Mouse (Mus musculus): ENCODE measurements around the gene Sash1. TPM values are rescaled to one million over a fixed set of nuclear protein-coding genes. Genes with fewer than 3 reads are reported as not detected.

Sash1 gene
- polyA plus RNA-seq, 1 experiment, result 4.8 TPM

DNA sequence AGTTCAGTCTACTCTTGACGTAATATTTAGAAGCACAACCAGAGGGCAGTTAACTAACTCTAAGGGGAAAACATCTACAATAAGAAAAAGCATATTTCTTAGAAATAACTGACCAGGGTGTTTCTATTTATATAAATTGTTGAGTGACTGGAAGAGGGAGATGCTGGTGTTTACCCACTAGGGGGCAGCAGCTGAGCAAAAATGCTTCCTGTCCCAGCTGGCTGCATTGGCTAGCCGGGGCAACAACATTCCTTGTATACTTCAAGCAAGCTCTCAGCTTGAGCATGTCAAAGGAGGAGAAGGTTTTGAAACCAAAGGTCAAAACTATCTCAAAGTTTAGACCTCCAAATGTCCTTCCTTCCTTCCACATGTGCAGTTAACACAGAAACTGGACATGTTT is 143.0 kb downstream of the Sash1 start:
- Histone ChIP-seq H3K4me3 (ENCODE audit: control insufficient read depth, insufficient read depth, low read length) (no peak overlapping the region), H3K27me3 (ENCODE audit: control insufficient read depth, insufficient read depth, low read length) (no peaks in the 10 kb centered on the region), H3K36me3 (ENCODE audit: control insufficient read depth, insufficient read depth, low read length) (no peaks in the 10 kb centered on the region), H3K27ac (ENCODE audit: control insufficient read depth, insufficient read depth, low read length) (no peak overlapping the region), H3K4me1 (replicated peaks; ENCODE audit: control insufficient read depth, insufficient read depth, low read length) (no peaks in the 10 kb centered on the region)
- WGBS, result 46% methylated on average over 2 of the region's 2 CpGs
- peak; percentile 44 for DNase-seq
- TF ChIP-seq POLR2A (IDR thresholded peaks at IDR 0.05; ENCODE audit: control insufficient read depth, extremely low read depth, insufficient read depth, low read length, poor library complexity), result no peak
- peak; percentile 22; the same call in 1 of the 2 replicates for TF ChIP-seq CTCF (IDR thresholded peaks at IDR 0.05; ENCODE audit: borderline replicate concordance, control insufficient read depth, extremely low read depth, insufficient read depth, low read length, poor library complexity)

- WGBS, result 59% methylated on average over 9 of the region's 9 CpGs
- H3K36me3 ChIP-seq (ENCODE audit: control insufficient read depth, insufficient read depth, low read length), result no peaks in the 10 kb centered on the region
Observed at GRCm38 (mm10) chr10:8741505-8741904, 144.4 kb downstream of the Sash1 start.

DNA sequence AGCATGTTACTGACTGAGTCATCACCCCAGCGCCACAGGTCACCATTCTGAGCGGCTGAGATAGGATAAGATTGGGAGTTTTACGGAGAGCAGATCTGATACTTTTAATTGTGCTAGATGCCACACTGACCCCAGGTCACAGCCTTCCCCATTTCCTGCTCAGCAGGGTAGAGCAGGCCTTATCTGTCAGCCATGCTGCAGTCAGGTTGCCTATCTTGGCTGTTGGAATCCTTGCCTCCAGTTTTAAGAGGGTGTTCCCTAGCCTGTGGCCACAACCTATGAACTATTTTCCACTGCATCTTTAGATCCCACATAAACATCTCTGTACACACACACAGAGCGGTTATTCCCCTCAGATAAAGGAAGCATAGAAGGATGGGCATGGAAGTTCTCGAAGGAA is 145.1 kb downstream of the Sash1 start:
- no peaks in the 10 kb centered on the region for H3K36me3 ChIP-seq (ENCODE audit: control insufficient read depth, insufficient read depth, low read length)
- no peak overlapping the region for H3K4me3 ChIP-seq (ENCODE audit: control insufficient read depth, insufficient read depth, low read length)
- H3K27ac ChIP-seq (ENCODE audit: control insufficient read depth, insufficient read depth, low read length), result no peak overlapping the region
- H3K4me1 ChIP-seq (replicated peaks; ENCODE audit: control insufficient read depth, insufficient read depth, low read length), result no peaks in the 10 kb centered on the region
- DNase-seq, result no peak
- H3K27me3 ChIP-seq (ENCODE audit: control insufficient read depth, insufficient read depth, low read length), result no peaks in the 10 kb centered on the region
- 95% methylated on average over 5 of the region's 5 CpGs for WGBS
- TF ChIP-seq CTCF (IDR thresholded peaks at IDR 0.05; ENCODE audit: borderline replicate concordance, control insufficient read depth, extremely low read depth, insufficient read depth, low read length, poor library complexity) (no peak), POLR2A (IDR thresholded peaks at IDR 0.05; ENCODE audit: control insufficient read depth, extremely low read depth, insufficient read depth, low read length, poor library complexity) (no peak)

More at GRCm38 (mm10) chr10:8741505-8741904, 144.4 kb downstream of the Sash1 start:
- no peak overlapping the region for H3K27ac ChIP-seq (ENCODE audit: control insufficient read depth, insufficient read depth, low read length)
- no peak overlapping the region for H3K4me3 ChIP-seq (ENCODE audit: control insufficient read depth, insufficient read depth, low read length)
- no peak for DNase-seq
- H3K27me3 ChIP-seq (ENCODE audit: control insufficient read depth, insufficient read depth, low read length), result no peaks in the 10 kb centered on the region
- TF ChIP-seq CTCF (IDR thresholded peaks at IDR 0.05; ENCODE audit: borderline replicate concordance, control insufficient read depth, extremely low read depth, insufficient read depth, low read length, poor library complexity) (no peak), POLR2A (IDR thresholded peaks at IDR 0.05; ENCODE audit: control insufficient read depth, extremely low read depth, insufficient read depth, low read length, poor library complexity) (no peak)
- no peaks in the 10 kb centered on the region for H3K4me1 ChIP-seq (replicated peaks; ENCODE audit: control insufficient read depth, insufficient read depth, low read length)

- 96% methylated on average over 34 of the region's 34 CpGs for WGBS
- no peak overlapping the region for H3K4me3 ChIP-seq (ENCODE audit: control insufficient read depth, insufficient read depth, low read length)
- H3K27me3 ChIP-seq (ENCODE audit: control insufficient read depth, insufficient read depth, low read length), result no peaks in the 10 kb centered on the region
- TF ChIP-seq CTCF (IDR thresholded peaks at IDR 0.05; ENCODE audit: borderline replicate concordance, control insufficient read depth, extremely low read depth, insufficient read depth, low read length, poor library complexity) (no peak), POLR2A (IDR thresholded peaks at IDR 0.05; ENCODE audit: control insufficient read depth, extremely low read depth, insufficient read depth, low read length, poor library complexity) (no peak)
- DNase-seq, result no peak
- no peaks in the 10 kb centered on the region for H3K4me1 ChIP-seq (replicated peaks; ENCODE audit: control insufficient read depth, insufficient read depth, low read length)
- no peak overlapping the region for H3K27ac ChIP-seq (ENCODE audit: control insufficient read depth, insufficient read depth, low read length)
- no peaks in the 10 kb centered on the region for H3K36me3 ChIP-seq (ENCODE audit: control insufficient read depth, insufficient read depth, low read length)
Observed at GRCm38 (mm10) chr10:8729387-8730337, 156.2 kb downstream of the Sash1 start.

DNA sequence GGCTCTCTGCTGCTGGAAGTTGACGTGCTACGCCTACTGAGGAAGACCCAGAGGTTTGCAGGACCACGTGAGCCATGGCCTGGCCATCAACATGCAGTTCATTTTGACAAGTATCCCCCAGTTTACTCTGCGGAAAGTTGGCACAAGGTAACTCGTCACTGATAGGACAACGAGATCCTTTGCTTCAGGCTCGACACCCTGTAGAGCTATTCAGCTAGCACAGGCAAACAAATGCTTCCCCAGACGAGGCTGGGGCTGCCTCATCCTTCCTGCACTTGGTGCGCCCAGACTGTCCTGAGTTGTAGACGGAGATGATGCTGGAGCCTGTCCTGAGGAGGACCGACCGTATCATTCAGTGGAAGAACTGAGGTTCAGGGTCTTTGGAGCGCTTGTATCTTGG is 166.5 kb downstream of the Sash1 start:
- WGBS, result 89% methylated on average over 13 of the region's 13 CpGs
- H3K4me1 ChIP-seq (replicated peaks; ENCODE audit: control insufficient read depth, insufficient read depth, low read length), result no peaks in the 10 kb centered on the region
- H3K27ac ChIP-seq (ENCODE audit: control insufficient read depth, insufficient read depth, low read length), result no peak overlapping the region
- no peaks in the 10 kb centered on the region for H3K27me3 ChIP-seq (ENCODE audit: control insufficient read depth, insufficient read depth, low read length)
- H3K36me3 ChIP-seq (ENCODE audit: control insufficient read depth, insufficient read depth, low read length), result no peaks in the 10 kb centered on the region
- H3K4me3 ChIP-seq (ENCODE audit: control insufficient read depth, insufficient read depth, low read length), result no peak overlapping the region
- DNase-seq, result no peak
- TF ChIP-seq POLR2A (IDR thresholded peaks at IDR 0.05; ENCODE audit: control insufficient read depth, extremely low read depth, insufficient read depth, low read length, poor library complexity) (no peak), CTCF (IDR thresholded peaks at IDR 0.05; ENCODE audit: borderline replicate concordance, control insufficient read depth, extremely low read depth, insufficient read depth, low read length, poor library complexity) (no peak)

GRCm38 (mm10) chr10:8718831-8719230 is 167.0 kb downstream of the Sash1 start:
- 90% methylated on average over 7 of the region's 7 CpGs for WGBS
- no peak overlapping the region for H3K27ac ChIP-seq (ENCODE audit: control insufficient read depth, insufficient read depth, low read length)
- H3K4me1 ChIP-seq (replicated peaks; ENCODE audit: control insufficient read depth, insufficient read depth, low read length), result no peaks in the 10 kb centered on the region
- no peak for DNase-seq
- no peaks in the 10 kb centered on the region for H3K27me3 ChIP-seq (ENCODE audit: control insufficient read depth, insufficient read depth, low read length)
- TF ChIP-seq CTCF (IDR thresholded peaks at IDR 0.05; ENCODE audit: borderline replicate concordance, control insufficient read depth, extremely low read depth, insufficient read depth, low read length, poor library complexity) (no peak), POLR2A (IDR thresholded peaks at IDR 0.05; ENCODE audit: control insufficient read depth, extremely low read depth, insufficient read depth, low read length, poor library complexity) (no peak)
- no peaks in the 10 kb centered on the region for H3K36me3 ChIP-seq (ENCODE audit: control insufficient read depth, insufficient read depth, low read length)
- H3K4me3 ChIP-seq (ENCODE audit: control insufficient read depth, insufficient read depth, low read length), result no peak overlapping the region
